Mouse (Mus musculus) ES-Bruce4 (cell line): ENCODE measurements at regions not wholly inside any gene's neighbourhood (a gene's known extent, or its start where the extent isn't known, plus 50 kb on each side); places are given as distances from the start of the nearest gene placed in this dataset.

Experiments used
- H3K27ac ChIP-seq: 2 replicates; pipeline ENCODE4 v1.5.1; 2012; ENCODE audit warnings: low read length, inconsistent platforms; ENCODE audit not compliant: insufficient read depth
- H3K27me3 ChIP-seq: 2 replicates; pipeline ENCODE4 v1.6.1; 2012; ENCODE audit warnings: mild to moderate bottlenecking, low read length, inconsistent platforms; ENCODE audit not compliant: control insufficient read depth, poor library complexity, insufficient read depth, severe bottlenecking
- H3K36me3 ChIP-seq: 2 replicates; pipeline ENCODE4 v1.6.1; 2012; ENCODE audit warnings: inconsistent platforms, mild to moderate bottlenecking, low read length, moderate library complexity; ENCODE audit not compliant: control insufficient read depth, poor library complexity, insufficient read depth, severe bottlenecking
- H3K4me1 ChIP-seq: one replicate; pipeline ENCODE4 v1.8.1; 2011; ENCODE audit warnings: low read length; ENCODE audit not compliant: control insufficient read depth, insufficient read depth
- H3K4me3 ChIP-seq: 2 replicates; pipeline ENCODE4 v1.5.1; 2011; ENCODE audit warnings: low read depth, mild to moderate bottlenecking, low read length
- H3K9ac ChIP-seq: 2 replicates; pipeline ENCODE4 v1.6.1; 2012; ENCODE audit warnings: low read depth, mild to moderate bottlenecking, inconsistent platforms; ENCODE audit not compliant: poor library complexity, severe bottlenecking
- H3K9me3 ChIP-seq: replicated peaks from 2 replicates; pipeline ENCODE4 v1.6.1; 2012; ENCODE audit warnings: mild to moderate bottlenecking, low read length, inconsistent platforms; ENCODE audit not compliant: control insufficient read depth, poor library complexity, insufficient read depth, severe bottlenecking
- CTCF ChIP-seq: IDR thresholded peaks from one replicate; pipeline ENCODE4 v1.8.1; 2011; ENCODE audit warnings: low read depth, low read length
- EP300 ChIP-seq: IDR thresholded peaks from 2 replicates; pipeline ENCODE4 v1.6.1; 2011; ENCODE audit warnings: low read depth, low read length; ENCODE audit not compliant: insufficient read depth
- POLR2A ChIP-seq: IDR thresholded peaks from one replicate; pipeline ENCODE4 v1.8.1; 2011; ENCODE audit warnings: low read length; ENCODE audit not compliant: insufficient read depth

DNA sequence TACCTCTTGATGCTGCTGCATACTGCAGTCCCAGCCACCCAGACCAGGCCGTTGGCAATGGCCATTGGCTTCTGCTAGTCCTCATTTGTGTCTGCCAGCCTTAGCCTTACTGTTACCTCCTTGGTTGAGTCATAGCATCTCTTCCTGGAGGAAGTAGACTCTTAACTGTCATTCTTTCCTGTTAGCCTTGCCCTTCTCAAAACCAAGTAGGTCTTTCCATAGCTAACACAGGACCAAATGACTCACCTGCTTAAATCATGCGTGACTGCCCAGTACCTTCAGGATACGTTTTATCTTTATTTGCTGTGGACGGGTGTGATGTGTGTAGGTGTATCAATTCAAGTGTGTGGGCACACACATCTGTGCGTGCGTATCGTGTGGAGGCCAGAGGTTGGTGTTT is 136.9 kb downstream of the Zfp706 start:
- H3K36me3 ChIP-seq = no peaks in the 10 kb centered on the region
- no peak overlapping the region for H3K27ac ChIP-seq
- H3K27me3 ChIP-seq = no peaks in the 10 kb centered on the region
- no peak overlapping the region for H3K9ac ChIP-seq
- H3K4me1 ChIP-seq = no peaks in the 10 kb centered on the region
- TF ChIP-seq CTCF (no peak), POLR2A (no peak), EP300 (no peak)
- H3K4me3 ChIP-seq = no peak overlapping the region
- H3K9me3 ChIP-seq = no peaks in the 10 kb centered on the region

DNA sequence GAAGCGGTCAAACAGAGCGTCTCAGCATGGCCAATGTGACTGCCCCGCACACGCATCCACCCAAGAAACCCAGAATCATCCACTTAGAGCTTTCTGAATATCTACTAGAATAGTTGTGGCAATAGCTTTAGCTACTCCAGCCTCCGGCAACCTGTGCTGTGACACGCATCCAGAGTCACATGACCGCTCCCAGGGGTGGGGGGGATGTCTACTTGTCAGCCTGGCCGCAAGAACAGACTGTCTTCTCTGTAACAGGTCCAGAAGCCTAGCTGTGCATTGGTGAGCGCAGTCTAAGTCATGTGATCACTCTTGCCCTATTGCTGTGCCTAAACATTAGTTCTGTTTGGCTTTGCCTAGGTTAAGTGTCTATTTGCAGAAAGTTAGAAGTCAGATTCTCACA is 137.5 kb downstream of the Zfp706 start:
- no peaks in the 10 kb centered on the region for H3K9me3 ChIP-seq
- TF ChIP-seq CTCF (no peak), POLR2A (no peak), EP300 (no peak)
- no peak overlapping the region for H3K9ac ChIP-seq
- H3K36me3 ChIP-seq = no peaks in the 10 kb centered on the region
- no peak overlapping the region for H3K4me3 ChIP-seq
- H3K27me3 ChIP-seq = no peaks in the 10 kb centered on the region
- no peaks in the 10 kb centered on the region for H3K4me1 ChIP-seq
- no peak overlapping the region for H3K27ac ChIP-seq

DNA sequence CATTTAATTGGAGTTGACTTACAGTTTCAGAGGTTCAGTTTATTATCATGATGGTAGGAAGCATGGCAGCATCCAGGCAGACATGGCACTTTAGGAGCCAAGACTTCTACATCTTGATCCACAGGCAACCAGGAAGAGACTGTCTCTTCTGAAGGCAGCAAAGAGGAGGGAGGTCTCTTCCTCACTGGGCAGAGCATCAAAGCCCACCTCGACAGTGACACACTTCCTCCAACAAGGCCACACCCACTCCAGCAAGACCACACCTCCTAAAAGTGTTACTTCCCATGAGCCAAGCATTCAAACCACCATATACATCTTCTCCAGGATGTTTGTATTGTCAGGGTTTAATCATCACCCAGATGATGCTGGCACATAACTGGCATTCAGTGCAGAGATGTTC is 141.5 kb downstream of the Zfp706 start:
- TF ChIP-seq CTCF = no peak
- no peak for TF ChIP-seq EP300
- no peak for TF ChIP-seq POLR2A
- no peaks in the 10 kb centered on the region for H3K27me3 ChIP-seq

DNA sequence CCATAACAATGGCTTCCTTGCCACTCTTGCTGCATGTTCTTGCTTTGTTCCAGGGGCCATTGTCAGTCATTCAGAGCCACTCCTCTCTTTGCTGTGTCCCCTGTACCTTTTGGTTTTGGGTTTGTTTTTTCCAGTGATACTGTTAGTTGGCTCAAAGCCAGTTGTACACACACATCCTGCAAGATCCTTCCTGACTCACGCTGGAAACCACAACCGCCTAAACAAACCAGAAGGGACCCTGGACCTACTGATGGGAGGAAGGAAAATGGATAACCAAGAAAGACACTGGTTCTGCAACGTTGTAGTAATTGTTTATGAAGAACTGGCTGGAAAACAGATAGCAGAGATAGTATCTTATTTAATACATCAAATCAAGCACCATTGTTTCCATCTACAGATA is 142.2 kb downstream of the Zfp706 start:
- H3K27ac ChIP-seq = no peak overlapping the region
- H3K9ac ChIP-seq = no peak overlapping the region
- H3K9me3 ChIP-seq = no peaks in the 10 kb centered on the region
- no peaks in the 10 kb centered on the region for H3K4me1 ChIP-seq
- no peak for TF ChIP-seq POLR2A
- no peak for TF ChIP-seq CTCF
- H3K27me3 ChIP-seq = no peaks in the 10 kb centered on the region
- no peaks in the 10 kb centered on the region for H3K36me3 ChIP-seq
- H3K4me3 ChIP-seq = no peak overlapping the region

More for the DNA sequence above, 141.5 kb downstream of the Zfp706 start:
- Histone ChIP-seq H3K36me3 (no peaks in the 10 kb centered on the region), H3K27ac (no peak overlapping the region), H3K9me3 (no peaks in the 10 kb centered on the region), H3K9ac (no peak overlapping the region), H3K4me1 (no peaks in the 10 kb centered on the region), H3K4me3 (no peak overlapping the region)

DNA sequence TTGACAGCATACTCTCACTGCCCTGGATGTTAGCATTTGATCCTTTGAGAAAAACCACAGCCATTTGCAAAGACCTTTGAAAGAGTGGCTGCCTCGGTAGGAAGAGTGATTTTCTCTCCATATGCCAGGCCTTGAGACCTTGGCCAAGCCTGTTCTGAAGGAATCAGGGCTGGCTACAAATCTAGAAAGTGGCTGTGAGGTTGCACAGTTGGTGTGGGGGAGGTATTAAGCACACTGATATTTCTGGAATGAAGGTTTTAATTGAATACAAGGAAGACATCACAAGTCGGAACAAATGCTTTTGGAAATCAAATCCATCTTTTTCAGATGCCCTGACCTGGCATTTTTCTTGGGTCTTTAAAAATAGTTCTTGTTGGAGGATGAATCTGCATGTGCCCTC is 143.5 kb downstream of the Zfp706 start:
- Histone ChIP-seq H3K27ac (no peak overlapping the region), H3K4me1 (no peaks in the 10 kb centered on the region), H3K9ac (no peak overlapping the region), H3K27me3 (no peaks in the 10 kb centered on the region), H3K9me3 (no peaks in the 10 kb centered on the region), H3K4me3 (no peak overlapping the region), H3K36me3 (no peaks in the 10 kb centered on the region)
- TF ChIP-seq CTCF = no peak

DNA sequence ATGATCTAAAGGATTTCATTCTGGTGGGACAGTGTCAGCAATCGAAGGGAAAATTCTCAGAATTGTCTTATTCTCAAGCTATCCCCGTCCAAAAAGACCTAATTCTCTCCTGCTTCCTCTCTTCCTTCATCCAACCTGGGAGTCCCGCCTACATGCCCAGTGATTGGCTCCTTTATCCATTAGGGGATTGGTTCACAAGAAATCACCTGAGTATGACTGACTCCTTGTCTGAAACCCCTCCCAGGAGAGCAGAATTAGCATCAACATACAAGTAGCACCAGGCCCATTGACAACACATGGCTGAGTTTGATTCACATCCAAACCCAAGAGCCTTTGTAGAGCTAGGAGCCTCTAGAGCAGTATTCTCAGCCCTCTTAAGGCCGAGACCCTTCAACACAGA is 148.9 kb downstream of the Zfp706 start:
- no peak for TF ChIP-seq EP300
- no peak for TF ChIP-seq CTCF
- no peak for TF ChIP-seq POLR2A
- Histone ChIP-seq H3K4me1 (no peaks in the 10 kb centered on the region), H3K27me3 (no peaks in the 10 kb centered on the region), H3K36me3 (no peaks in the 10 kb centered on the region), H3K9ac (no peak overlapping the region), H3K4me3 (no peak overlapping the region), H3K9me3 (no peaks in the 10 kb centered on the region), H3K27ac (no peak overlapping the region)

DNA sequence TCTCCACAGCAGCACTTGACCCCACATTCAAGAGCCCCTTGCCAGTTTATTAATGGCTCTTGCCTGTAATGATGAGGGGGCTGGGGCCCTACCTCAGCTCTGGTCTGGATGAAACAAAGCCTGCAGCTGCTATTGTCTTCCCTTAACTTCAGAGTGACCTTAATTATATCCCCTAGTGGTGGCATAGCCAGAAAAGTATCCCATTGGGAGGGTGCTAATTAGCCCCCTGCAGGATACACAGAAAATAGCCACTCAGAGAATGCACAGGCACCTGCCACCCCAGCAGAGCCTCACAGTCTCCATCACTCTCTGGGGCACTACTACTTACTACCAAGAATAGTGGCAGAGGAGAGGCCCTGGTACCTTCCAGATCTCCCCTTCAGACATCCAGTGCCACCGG is 150.0 kb downstream of the Zfp706 start:
- Histone ChIP-seq H3K9me3 (no peaks in the 10 kb centered on the region), H3K27ac (no peak overlapping the region), H3K36me3 (no peaks in the 10 kb centered on the region), H3K4me3 (no peak overlapping the region), H3K9ac (no peak overlapping the region), H3K27me3 (no peaks in the 10 kb centered on the region), H3K4me1 (no peaks in the 10 kb centered on the region)
- no peak for TF ChIP-seq EP300
- no peak for TF ChIP-seq POLR2A
- no peak for TF ChIP-seq CTCF
